Comparison of ENCODE assay signal across 7 mouse cellular contexts in genomic region chr10:68207803-68208669, GRCm38 (mm10).
DNase-seq lines count a peak whose midpoint lies in the region; ATAC-seq and TF ChIP-seq lines count a peak whose summit lies in the region.

No protein-coding gene starts in this region.

- H3K9ac ChIP-seq in lung, embryonic 16.5 days (ENCODE audit: low read length) = no peak overlapping the region
- no peak overlapping the region for H3K9ac ChIP-seq in hindbrain, embryonic 12.5 days

- H3K4me3 ChIP-seq in lung, embryonic 16.5 days (ENCODE audit: low read length) = peak overlapping the region; percentile 21; the same call in 1 of the 2 replicates
- H3K4me3 ChIP-seq in lung, adult 2 months (replicated peaks; ENCODE audit: extremely low read depth, low read depth, low read length) = no peak overlapping the region
- H3K4me3 ChIP-seq in hindbrain, embryonic 12.5 days = peak overlapping the region; percentile 7; the same call in 1 of the 2 replicates

- H3K36me3 ChIP-seq in lung, embryonic 16.5 days (ENCODE audit: control insufficient read depth, insufficient read depth, low read length) = peaks cover 3% of the 10 kb centered on the region
- H3K36me3 ChIP-seq in hindbrain, embryonic 12.5 days = no peaks in the 10 kb centered on the region

- TF ChIP-seq POLR2A in lung, adult 2 months (IDR thresholded peaks at IDR 0.05; ENCODE audit: borderline replicate concordance, extremely low read depth, low read depth, low read length) = no peak

- TF ChIP-seq CTCF in lung, adult 2 months (IDR thresholded peaks at IDR 0.05; ENCODE audit: insufficient read depth, low read length) = no peak

- H3K4me2 ChIP-seq in lung, embryonic 16.5 days (ENCODE audit: low read depth, low read length) = peak overlapping the region; percentile 35
- peak overlapping the region; percentile 40 for H3K4me2 ChIP-seq in hindbrain, embryonic 12.5 days (replicated peaks)

- H3K27ac ChIP-seq in lung, embryonic 16.5 days (ENCODE audit: low read length) = peak overlapping the region; percentile 44; the same call in 1 of the 2 replicates
- peak overlapping the region; percentile 74; the same call in 1 of the 2 replicates for H3K27ac ChIP-seq in hindbrain, embryonic 12.5 days

- no peak for DNase-seq in lung, adult 2 months
- peak; percentile 65 for DNase-seq in embryo, embryonic 10.5 days (ENCODE audit: low spot score)
- DNase-seq in lung, postnatal 36 days = peak; percentile 29
- no peak for DNase-seq in thymus, postnatal 14 days
- DNase-seq in T-cell, adult 2 months (ENCODE audit: low spot score) = no peak

- WGBS in lung, embryonic 16.5 days = 31% methylated on average over 20 of the region's 20 CpGs
- 44% methylated on average over 20 of the region's 20 CpGs for WGBS in lung, adult 2 months
- 32% methylated on average over 20 of the region's 20 CpGs for WGBS in hindbrain, embryonic 12.5 days

- ATAC-seq in lung, embryonic 16.5 days (ENCODE audit: low read depth) = peak; percentile 60; the same call in 1 of the 2 replicates
- ATAC-seq in hindbrain, embryonic 12.5 days (ENCODE audit: low FRiP score) = peak; percentile 82

- no peaks in the 10 kb centered on the region for H3K9me3 ChIP-seq in lung, embryonic 16.5 days (ENCODE audit: control insufficient read depth, low read length)
- no peaks in the 10 kb centered on the region for H3K9me3 ChIP-seq in hindbrain, embryonic 12.5 days (replicated peaks)

- peaks cover 24% of the 10 kb centered on the region for H3K4me1 ChIP-seq in lung, embryonic 16.5 days (replicated peaks; ENCODE audit: control insufficient read depth, insufficient read depth, low read length)
- H3K4me1 ChIP-seq in lung, adult 2 months (ENCODE audit: control insufficient read depth, insufficient read depth, low read length) = peaks cover 4% of the 10 kb centered on the region
- peaks cover 29% of the 10 kb centered on the region for H3K4me1 ChIP-seq in hindbrain, embryonic 12.5 days

- H3K27me3 ChIP-seq in lung, embryonic 16.5 days (ENCODE audit: control insufficient read depth, insufficient read depth, low read depth, low read length) = no peaks in the 10 kb centered on the region
- H3K27me3 ChIP-seq in hindbrain, embryonic 12.5 days = no peaks in the 10 kb centered on the region

Comparison
In these comparisons a context has a peak if more than half of its experiments do, and no peak if none do; other contexts are left out.
1. DNase-seq: peak in embryo, embryonic 10.5 days (single experiment) and lung, postnatal 36 days (single experiment); none in lung, adult 2 months (single experiment), thymus, postnatal 14 days (single experiment) and T-cell, adult 2 months (single experiment).